Mouse (Mus musculus): ENCODE results near the gene Dlgap1.

Gene Dlgap1

GRCm38 (mm10) chr17:70305021-70305420 is 336.1 kb downstream of the Dlgap1 start:
- no peaks in the 10 kb centered on the region for H3K27me3 ChIP-seq (ENCODE audit: insufficient read depth, low read length)
- TF ChIP-seq POU5F1 (IDR thresholded peaks at IDR 0.05; ENCODE audit: borderline replicate concordance, low read length) (no peak), NANOG (IDR thresholded peaks at IDR 0.05; ENCODE audit: borderline replicate concordance, low read length) (no peak)
- no peaks in the 10 kb centered on the region for H3K4me1 ChIP-seq (replicated peaks; ENCODE audit: low read depth, low read length)
- no peak overlapping the region for H3K4me3 ChIP-seq (replicated peaks; ENCODE audit: low read length)
- H3K36me3 ChIP-seq (ENCODE audit: insufficient read depth, low read length) = no peaks in the 10 kb centered on the region
- no peaks in the 10 kb centered on the region for H3K9me3 ChIP-seq (ENCODE audit: low read length)

GRCm38 (mm10) chr17:70307418-70308176 is 338.7 kb downstream of the Dlgap1 start:
- Histone ChIP-seq H3K4me1 (replicated peaks; ENCODE audit: low read depth, low read length) (no peaks in the 10 kb centered on the region), H3K27me3 (ENCODE audit: insufficient read depth, low read length) (no peaks in the 10 kb centered on the region), H3K36me3 (ENCODE audit: insufficient read depth, low read length) (no peaks in the 10 kb centered on the region), H3K9me3 (ENCODE audit: low read length) (no peaks in the 10 kb centered on the region), H3K4me3 (replicated peaks; ENCODE audit: low read length) (no peak overlapping the region)
- TF ChIP-seq POU5F1 (IDR thresholded peaks at IDR 0.05; ENCODE audit: borderline replicate concordance, low read length) (no peak), CTCF (conservative IDR thresholded peaks at IDR 0.05; ENCODE audit: low read length) (no peak), NANOG (IDR thresholded peaks at IDR 0.05; ENCODE audit: borderline replicate concordance, low read length) (no peak)

GRCm38 (mm10) chr17:70308364-70309231 is 339.7 kb downstream of the Dlgap1 start:
- no peaks in the 10 kb centered on the region for H3K4me1 ChIP-seq (replicated peaks; ENCODE audit: low read depth, low read length)
- H3K9me3 ChIP-seq (ENCODE audit: low read length) = no peaks in the 10 kb centered on the region
- H3K4me3 ChIP-seq (replicated peaks; ENCODE audit: low read length) = no peak overlapping the region
- no peaks in the 10 kb centered on the region for H3K36me3 ChIP-seq (ENCODE audit: insufficient read depth, low read length)
- TF ChIP-seq CTCF (conservative IDR thresholded peaks at IDR 0.05; ENCODE audit: low read length) (no peak), NANOG (IDR thresholded peaks at IDR 0.05; ENCODE audit: borderline replicate concordance, low read length) (no peak), POU5F1 (IDR thresholded peaks at IDR 0.05; ENCODE audit: borderline replicate concordance, low read length) (no peak)
- H3K27me3 ChIP-seq (ENCODE audit: insufficient read depth, low read length) = no peaks in the 10 kb centered on the region

GRCm38 (mm10) chr17:70316327-70316726 is 347.5 kb downstream of the Dlgap1 start:
- no peak overlapping the region for H3K4me3 ChIP-seq (replicated peaks; ENCODE audit: low read length)
- no peaks in the 10 kb centered on the region for H3K27me3 ChIP-seq (ENCODE audit: insufficient read depth, low read length)
- no peaks in the 10 kb centered on the region for H3K36me3 ChIP-seq (ENCODE audit: insufficient read depth, low read length)
- no peaks in the 10 kb centered on the region for H3K9me3 ChIP-seq (ENCODE audit: low read length)
- TF ChIP-seq NANOG (IDR thresholded peaks at IDR 0.05; ENCODE audit: borderline replicate concordance, low read length) = no peak
- no peaks in the 10 kb centered on the region for H3K4me1 ChIP-seq (replicated peaks; ENCODE audit: low read depth, low read length)

GRCm38 (mm10) chr17:70317779-70318178 is 348.9 kb downstream of the Dlgap1 start:
- H3K9me3 ChIP-seq (ENCODE audit: low read length) = no peaks in the 10 kb centered on the region
- H3K4me3 ChIP-seq (replicated peaks; ENCODE audit: low read length) = no peak overlapping the region
- TF ChIP-seq NANOG (IDR thresholded peaks at IDR 0.05; ENCODE audit: borderline replicate concordance, low read length) (no peak), POU5F1 (IDR thresholded peaks at IDR 0.05; ENCODE audit: borderline replicate concordance, low read length) (no peak), CTCF (conservative IDR thresholded peaks at IDR 0.05; ENCODE audit: low read length) (no peak)
- H3K4me1 ChIP-seq (replicated peaks; ENCODE audit: low read depth, low read length) = no peaks in the 10 kb centered on the region
- no peaks in the 10 kb centered on the region for H3K36me3 ChIP-seq (ENCODE audit: insufficient read depth, low read length)
- no peaks in the 10 kb centered on the region for H3K27me3 ChIP-seq (ENCODE audit: insufficient read depth, low read length)

GRCm38 (mm10) chr17:70321976-70322375 is 353.1 kb downstream of the Dlgap1 start:
- H3K4me1 ChIP-seq (replicated peaks; ENCODE audit: low read depth, low read length) = no peaks in the 10 kb centered on the region
- TF ChIP-seq NANOG (IDR thresholded peaks at IDR 0.05; ENCODE audit: borderline replicate concordance, low read length) (no peak), POU5F1 (IDR thresholded peaks at IDR 0.05; ENCODE audit: borderline replicate concordance, low read length) (no peak), CTCF (conservative IDR thresholded peaks at IDR 0.05; ENCODE audit: low read length) (no peak)
- H3K4me3 ChIP-seq (replicated peaks; ENCODE audit: low read length) = no peak overlapping the region
- H3K36me3 ChIP-seq (ENCODE audit: insufficient read depth, low read length) = no peaks in the 10 kb centered on the region
- no peaks in the 10 kb centered on the region for H3K9me3 ChIP-seq (ENCODE audit: low read length)
- no peaks in the 10 kb centered on the region for H3K27me3 ChIP-seq (ENCODE audit: insufficient read depth, low read length)

- Histone ChIP-seq H3K9me3 (ENCODE audit: low read length) (no peaks in the 10 kb centered on the region), H3K4me3 (replicated peaks; ENCODE audit: low read length) (no peak overlapping the region), H3K4me1 (replicated peaks; ENCODE audit: low read depth, low read length) (no peaks in the 10 kb centered on the region), H3K36me3 (ENCODE audit: insufficient read depth, low read length) (no peaks in the 10 kb centered on the region), H3K27me3 (ENCODE audit: insufficient read depth, low read length) (no peaks in the 10 kb centered on the region)
- no peak for TF ChIP-seq POU5F1 (IDR thresholded peaks at IDR 0.05; ENCODE audit: borderline replicate concordance, low read length)
- TF ChIP-seq NANOG (IDR thresholded peaks at IDR 0.05; ENCODE audit: borderline replicate concordance, low read length) = no peak
- TF ChIP-seq CTCF (conservative IDR thresholded peaks at IDR 0.05; ENCODE audit: low read length) = no peak
Measured at GRCm38 (mm10) chr17:70333440-70333839, 364.6 kb downstream of the Dlgap1 start.

- Histone ChIP-seq H3K4me1 (replicated peaks; ENCODE audit: low read depth, low read length) (no peaks in the 10 kb centered on the region), H3K9me3 (ENCODE audit: low read length) (no peaks in the 10 kb centered on the region), H3K36me3 (ENCODE audit: insufficient read depth, low read length) (no peaks in the 10 kb centered on the region), H3K4me3 (replicated peaks; ENCODE audit: low read length) (no peak overlapping the region), H3K27me3 (ENCODE audit: insufficient read depth, low read length) (no peaks in the 10 kb centered on the region)
- TF ChIP-seq NANOG (IDR thresholded peaks at IDR 0.05; ENCODE audit: borderline replicate concordance, low read length) (no peak), CTCF (conservative IDR thresholded peaks at IDR 0.05; ENCODE audit: low read length) (no peak)
Measured at GRCm38 (mm10) chr17:70334171-70334570, 365.3 kb downstream of the Dlgap1 start.
